Mouse (Mus musculus): ENCODE results near the gene Ganab.

DNA sequence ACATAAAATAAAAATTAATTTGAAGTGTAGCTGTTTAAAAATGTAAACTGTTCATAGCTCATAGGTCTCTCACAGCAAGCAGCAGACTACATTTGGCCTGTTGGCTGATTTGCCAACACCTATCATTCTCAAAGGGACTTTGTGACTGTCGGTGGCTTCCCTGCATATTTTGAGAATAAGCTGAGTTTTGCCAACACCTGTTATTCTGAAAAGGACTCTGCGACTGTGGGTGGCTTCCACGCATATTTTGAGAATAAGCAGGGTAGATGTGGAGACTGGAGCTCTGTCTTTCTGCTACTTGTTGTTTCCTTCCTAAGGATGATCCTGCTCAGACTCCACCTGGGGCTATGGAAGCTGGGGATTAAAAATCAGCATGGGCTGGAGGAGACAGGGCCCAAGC is 44.8 kb upstream of the Ganab start:
- TF ChIP-seq CTCF (IDR thresholded peaks at IDR 0.05; ENCODE audit: control insufficient read depth, insufficient read depth, insufficient read length): no peak
- TF ChIP-seq MAX (IDR thresholded peaks at IDR 0.05): no peak
- TF ChIP-seq USF1 (IDR thresholded peaks at IDR 0.05; ENCODE audit: low read depth): no peak
